Mouse (Mus musculus): ENCODE results near the gene Rac2. TPM values are rescaled to one million over a fixed set of nuclear protein-coding genes. Genes with fewer than 3 reads are reported as not detected.

Rac2 gene
- polyA plus RNA-seq, 1 experiment from 2014 or later = 27.9 TPM

GRCm38 (mm10) chr15:78547415-78548335 is 24.9 kb downstream of the Rac2 start:
- no peaks in the 10 kb centered on the region for H3K4me1 ChIP-seq (ENCODE audit: control insufficient read depth, insufficient read depth, low read length)
- ATAC-seq (ENCODE audit: low read depth) (0 out of 2 replicates have a peak, but pooled peaks have one; percentile 5), DNase-seq (ENCODE audit: low spot score) (no peak)
- no peak overlapping the region for H3K4me2 ChIP-seq (ENCODE audit: low read depth, low read length)
- no peak overlapping the region for H3K4me3 ChIP-seq (ENCODE audit: low read depth, low read length)
- H3K36me3 ChIP-seq (ENCODE audit: control insufficient read depth, insufficient read depth, low read length) = no peaks in the 10 kb centered on the region
- 0 out of 2 replicates have a peak, but pooled peaks cover 5% of the 10 kb centered on the region for H3K27me3 ChIP-seq (replicated peaks; ENCODE audit: control insufficient read depth, insufficient read depth, low read length)
- peaks cover 18% of the 10 kb centered on the region for H3K9me3 ChIP-seq (ENCODE audit: control insufficient read depth, low read length)
- WGBS = 41% methylated on average over 5 of the region's 5 CpGs
- H3K27ac ChIP-seq (replicated peaks; ENCODE audit: low read depth, low read length) = no peak overlapping the region
- H3K9ac ChIP-seq (ENCODE audit: low read depth, low read length) = no peak overlapping the region

DNA sequence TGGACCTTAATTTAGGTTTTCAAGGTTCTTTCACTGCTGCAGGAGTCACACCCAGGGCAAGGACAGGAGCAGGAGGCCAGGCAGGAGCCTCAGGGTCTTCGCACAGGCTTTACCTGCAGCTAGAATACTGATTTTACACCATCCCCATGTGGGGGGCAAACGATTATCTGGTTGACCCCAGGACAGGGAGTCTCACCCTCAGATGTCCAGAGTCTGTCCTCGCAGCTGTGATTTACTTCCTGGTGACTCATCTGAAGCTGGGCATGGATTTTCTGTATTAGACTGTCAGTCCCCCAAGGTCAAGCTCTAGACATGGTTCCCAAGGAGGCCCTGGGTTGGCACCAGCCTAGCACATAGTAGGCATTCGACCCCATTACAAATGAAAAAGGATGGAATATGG is 26.5 kb downstream of the Rac2 start:
- no peak overlapping the region for H3K9ac ChIP-seq (ENCODE audit: low read depth, low read length)
- DNase-seq (ENCODE audit: low spot score) (no peak), ATAC-seq (ENCODE audit: low read depth) (no peak)
- no peaks in the 10 kb centered on the region for H3K36me3 ChIP-seq (ENCODE audit: control insufficient read depth, insufficient read depth, low read length)
- WGBS = 82% methylated on average over 4 of the region's 4 CpGs
- 0 out of 2 replicates have a peak, but pooled peaks cover 5% of the 10 kb centered on the region for H3K27me3 ChIP-seq (replicated peaks; ENCODE audit: control insufficient read depth, insufficient read depth, low read length)
- H3K27ac ChIP-seq (replicated peaks; ENCODE audit: low read depth, low read length) = no peak overlapping the region
- H3K4me1 ChIP-seq (ENCODE audit: control insufficient read depth, insufficient read depth, low read length) = no peaks in the 10 kb centered on the region
- H3K4me2 ChIP-seq (ENCODE audit: low read depth, low read length) = no peak overlapping the region
- peaks cover 5% of the 10 kb centered on the region; the same call in 1 of the 2 replicates for H3K9me3 ChIP-seq (ENCODE audit: control insufficient read depth, low read length)
- no peak overlapping the region for H3K4me3 ChIP-seq (ENCODE audit: low read depth, low read length)

DNA sequence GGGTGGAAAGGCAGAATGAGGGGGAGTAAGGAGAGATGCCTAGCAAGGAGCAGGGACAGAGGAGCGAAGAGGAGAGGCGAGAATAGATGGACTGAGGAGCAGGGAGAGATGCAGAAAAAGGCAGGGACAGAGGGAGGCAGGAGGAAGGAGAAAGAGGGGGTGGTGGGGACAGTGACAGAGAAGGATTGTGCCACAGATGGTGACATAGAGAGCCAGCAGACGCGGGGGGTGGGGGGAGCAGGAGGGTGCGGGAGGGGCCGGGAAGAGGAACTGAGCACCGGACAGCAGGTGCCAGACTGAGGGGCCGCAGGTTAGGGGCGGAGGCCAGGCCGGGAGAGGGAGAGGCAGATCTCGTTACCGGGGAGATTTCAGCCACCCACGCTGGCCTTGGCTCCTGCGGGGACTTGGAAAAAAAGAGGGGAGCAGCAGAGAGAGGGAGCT is 28.0 kb downstream of the Rac2 start, which contains the start of gene Sstr3:
Gene Sstr3, minus strand, starts transcription at position 125 of the 441 bp plus-strand sequence.
- H3K27me3 ChIP-seq (replicated peaks; ENCODE audit: control insufficient read depth, insufficient read depth, low read length) = 0 out of 2 replicates have a peak, but pooled peaks cover 5% of the 10 kb centered on the region
- no peaks in the 10 kb centered on the region for H3K9me3 ChIP-seq (ENCODE audit: control insufficient read depth, low read length)
- ATAC-seq (ENCODE audit: low read depth) (no peak), DNase-seq (ENCODE audit: low spot score) (no peak)
- H3K27ac ChIP-seq (replicated peaks; ENCODE audit: low read depth, low read length) = no peak within 1 kb of the TSS
- 10% methylated on average over 14 of the region's 14 CpGs for WGBS
- no peaks in the 10 kb centered on the region for H3K4me1 ChIP-seq (ENCODE audit: control insufficient read depth, insufficient read depth, low read length)
- no peak within 1 kb of the TSS for H3K4me3 ChIP-seq (ENCODE audit: low read depth, low read length)
- H3K9ac ChIP-seq (ENCODE audit: low read depth, low read length) = no peak within 1 kb of the TSS
- no peak within 1 kb of the TSS for H3K4me2 ChIP-seq (ENCODE audit: low read depth, low read length)
- no peaks in the 10 kb centered on the region for H3K36me3 ChIP-seq (ENCODE audit: control insufficient read depth, insufficient read depth, low read length)

DNA sequence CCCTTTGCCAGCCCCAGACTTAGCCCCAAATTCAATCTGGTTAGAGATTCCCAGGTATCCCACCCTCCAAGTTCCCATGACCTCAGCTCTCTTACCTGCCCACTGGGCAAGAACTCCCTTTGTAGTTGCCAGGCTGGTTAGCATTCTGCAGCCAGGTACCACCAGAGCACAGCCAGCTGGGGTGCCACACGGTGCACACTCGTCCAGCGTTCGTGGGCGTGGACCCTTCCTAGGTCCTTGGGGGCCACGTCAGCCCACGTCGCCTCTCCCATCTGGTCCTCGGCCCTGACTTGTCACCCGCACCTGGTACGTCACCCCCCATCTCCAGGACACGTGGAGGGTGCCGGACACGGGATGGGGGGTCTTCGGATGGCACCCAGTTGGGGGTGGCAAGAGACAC is 28.5 kb downstream of the Rac2 start:
- no peak for DNase-seq (ENCODE audit: low spot score)
- Histone ChIP-seq H3K27me3 (replicated peaks; ENCODE audit: control insufficient read depth, insufficient read depth, low read length) (0 out of 2 replicates have a peak, but pooled peaks cover 5% of the 10 kb centered on the region), H3K36me3 (ENCODE audit: control insufficient read depth, insufficient read depth, low read length) (no peaks in the 10 kb centered on the region), H3K9me3 (ENCODE audit: control insufficient read depth, low read length) (no peaks in the 10 kb centered on the region), H3K27ac (replicated peaks; ENCODE audit: low read depth, low read length) (no peak overlapping the region), H3K4me1 (ENCODE audit: control insufficient read depth, insufficient read depth, low read length) (no peaks in the 10 kb centered on the region), H3K4me2 (ENCODE audit: low read depth, low read length) (no peak overlapping the region), H3K4me3 (ENCODE audit: low read depth, low read length) (no peak overlapping the region), H3K9ac (ENCODE audit: low read depth, low read length) (no peak overlapping the region)
- ATAC-seq (ENCODE audit: low read depth) = no peak
- WGBS = 72% methylated on average over 15 of the region's 15 CpGs

- 56% methylated on average over 7 of the region's 7 CpGs for WGBS
- no peaks in the 10 kb centered on the region for H3K4me1 ChIP-seq (ENCODE audit: control insufficient read depth, insufficient read depth, low read length)
- no peaks in the 10 kb centered on the region for H3K9me3 ChIP-seq (ENCODE audit: control insufficient read depth, low read length)
- DNase-seq (ENCODE audit: low spot score) (peak; percentile 16), ATAC-seq (ENCODE audit: low read depth) (no peak)
- H3K27ac ChIP-seq (replicated peaks; ENCODE audit: low read depth, low read length) = no peak overlapping the region
- 0 out of 2 replicates have a peak, but pooled peaks cover 5% of the 10 kb centered on the region for H3K27me3 ChIP-seq (replicated peaks; ENCODE audit: control insufficient read depth, insufficient read depth, low read length)
- H3K4me2 ChIP-seq (ENCODE audit: low read depth, low read length) = no peak overlapping the region
- H3K9ac ChIP-seq (ENCODE audit: low read depth, low read length) = no peak overlapping the region
- no peaks in the 10 kb centered on the region for H3K36me3 ChIP-seq (ENCODE audit: control insufficient read depth, insufficient read depth, low read length)
- no peak overlapping the region for H3K4me3 ChIP-seq (ENCODE audit: low read depth, low read length)
These were observed 29.7 kb downstream of the Rac2 start for GRCm38 (mm10) chr15:78542767-78543303.

DNA sequence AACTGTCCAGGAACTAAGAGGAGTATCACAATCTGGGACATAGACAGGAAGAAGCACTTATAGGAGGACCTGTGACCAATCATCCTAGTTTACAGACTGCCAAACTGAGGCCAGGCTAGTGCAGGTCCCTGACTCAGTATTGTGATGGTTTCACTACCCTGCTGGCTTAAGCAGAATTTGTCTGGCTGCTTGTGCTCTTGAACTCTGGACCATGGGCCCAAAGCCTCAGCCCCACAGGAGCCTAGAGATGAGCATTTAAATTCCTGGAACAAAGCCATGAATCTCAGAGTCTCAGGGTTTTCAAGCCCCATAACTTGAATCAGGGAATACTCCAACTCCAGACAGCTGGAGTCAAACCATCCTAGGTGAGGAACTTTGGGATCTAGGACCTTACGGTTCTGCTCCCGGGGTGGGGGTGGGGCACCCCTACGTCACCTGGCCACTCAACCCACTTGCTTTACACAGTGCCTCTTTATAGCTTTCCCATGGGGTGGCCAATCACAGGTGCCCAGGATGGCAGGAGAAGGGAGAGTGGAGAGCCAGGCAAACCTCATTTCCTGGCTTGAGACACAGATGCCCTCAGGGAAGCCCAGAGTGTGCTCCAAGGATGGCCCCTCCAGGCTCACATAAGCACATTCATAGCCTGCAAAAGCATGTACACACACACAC is 30.4 kb downstream of the Rac2 start:
- Histone ChIP-seq H3K27ac (replicated peaks; ENCODE audit: low read depth, low read length) (no peak overlapping the region), H3K9me3 (ENCODE audit: control insufficient read depth, low read length) (no peaks in the 10 kb centered on the region), H3K4me1 (ENCODE audit: control insufficient read depth, insufficient read depth, low read length) (no peaks in the 10 kb centered on the region), H3K36me3 (ENCODE audit: control insufficient read depth, insufficient read depth, low read length) (no peaks in the 10 kb centered on the region), H3K27me3 (replicated peaks; ENCODE audit: control insufficient read depth, insufficient read depth, low read length) (0 out of 2 replicates have a peak, but pooled peaks cover 5% of the 10 kb centered on the region), H3K9ac (ENCODE audit: low read depth, low read length) (no peak overlapping the region), H3K4me2 (ENCODE audit: low read depth, low read length) (no peak overlapping the region), H3K4me3 (ENCODE audit: low read depth, low read length) (no peak overlapping the region)
- ATAC-seq (ENCODE audit: low read depth) (no peak), DNase-seq (ENCODE audit: low spot score) (no peak)
- WGBS = 80% methylated on average over 3 of the region's 3 CpGs

GRCm38 (mm10) chr15:78541606-78542005 is 31.0 kb downstream of the Rac2 start:
- ATAC-seq (ENCODE audit: low read depth) = no peak
- Histone ChIP-seq H3K27ac (replicated peaks; ENCODE audit: low read depth, low read length) (no peak overlapping the region), H3K27me3 (replicated peaks; ENCODE audit: control insufficient read depth, insufficient read depth, low read length) (0 out of 2 replicates have a peak, but pooled peaks cover 5% of the 10 kb centered on the region)

GRCm38 (mm10) chr15:78541036-78541435 is 31.5 kb downstream of the Rac2 start:
- Histone ChIP-seq H3K4me1 (ENCODE audit: control insufficient read depth, insufficient read depth, low read length) (no peaks in the 10 kb centered on the region), H3K4me2 (ENCODE audit: low read depth, low read length) (no peak overlapping the region), H3K27me3 (replicated peaks; ENCODE audit: control insufficient read depth, insufficient read depth, low read length) (0 out of 2 replicates have a peak, but pooled peaks cover 5% of the 10 kb centered on the region), H3K9me3 (ENCODE audit: control insufficient read depth, low read length) (no peaks in the 10 kb centered on the region), H3K9ac (ENCODE audit: low read depth, low read length) (no peak overlapping the region), H3K4me3 (ENCODE audit: low read depth, low read length) (no peak overlapping the region), H3K36me3 (ENCODE audit: control insufficient read depth, insufficient read depth, low read length) (no peaks in the 10 kb centered on the region), H3K27ac (replicated peaks; ENCODE audit: low read depth, low read length) (no peak overlapping the region)
- DNase-seq (ENCODE audit: low spot score) (no peak), ATAC-seq (ENCODE audit: low read depth) (no peak)
- 80% methylated on average over 3 of the region's 3 CpGs for WGBS

More at GRCm38 (mm10) chr15:78541606-78542005, 31.0 kb downstream of the Rac2 start:
- no peak overlapping the region for H3K4me2 ChIP-seq (ENCODE audit: low read depth, low read length)
- H3K36me3 ChIP-seq (ENCODE audit: control insufficient read depth, insufficient read depth, low read length) = no peaks in the 10 kb centered on the region
- no peak for DNase-seq (ENCODE audit: low spot score)
- no peaks in the 10 kb centered on the region for H3K4me1 ChIP-seq (ENCODE audit: control insufficient read depth, insufficient read depth, low read length)
- 0 out of 2 replicates have a peak overlapping the region, but pooled peaks have one; percentile 5 for H3K9ac ChIP-seq (ENCODE audit: low read depth, low read length)
- H3K4me3 ChIP-seq (ENCODE audit: low read depth, low read length) = no peak overlapping the region
- H3K9me3 ChIP-seq (ENCODE audit: control insufficient read depth, low read length) = no peaks in the 10 kb centered on the region
- WGBS = 51% methylated on average over 3 of the region's 3 CpGs

Measured in embryonic facial prominence, embryonic 14.5 days (tissue).